Comparison of ENCODE assay signal across 15 mouse cellular contexts in the genomic region with DNA sequence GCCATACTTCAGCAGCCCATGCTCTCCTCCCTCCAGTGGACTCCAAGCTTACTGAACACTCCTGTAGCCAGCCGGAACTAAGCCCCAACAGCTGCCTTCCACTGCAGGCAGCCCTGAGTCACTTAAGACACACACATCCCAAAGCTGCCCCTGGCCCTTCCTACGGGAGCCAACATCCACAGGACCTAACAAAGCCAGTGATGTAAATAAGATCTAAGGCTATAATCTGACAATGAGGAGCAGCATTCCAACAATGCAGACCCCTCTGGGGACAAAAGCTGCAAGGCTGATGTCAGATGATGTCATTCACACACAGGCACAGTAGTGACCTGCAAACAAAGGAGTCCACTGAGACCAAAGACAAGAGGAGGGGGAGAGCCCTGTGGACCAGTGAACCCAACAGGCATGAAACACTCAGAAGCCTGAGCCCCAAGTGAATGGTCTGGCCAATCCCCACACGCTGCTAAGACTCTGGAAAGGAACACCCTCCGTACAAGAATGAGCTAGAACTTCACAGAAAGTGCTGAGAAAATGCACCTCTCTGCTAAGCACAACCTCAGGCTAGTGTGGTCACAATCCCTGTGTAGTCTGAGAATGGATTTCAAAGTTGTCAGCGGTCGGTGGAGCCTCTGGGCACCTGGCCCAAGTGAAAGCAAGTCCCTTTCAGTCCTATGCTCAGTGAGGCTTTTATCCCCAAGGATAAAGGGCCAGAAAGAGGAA. TPM values are rescaled to one million over a fixed set of nuclear protein-coding genes. Genes with fewer than 3 reads are reported as not detected.
A peak's percentile ranks its signal among the peaks of the same experiment; 100 is the strongest.
DNase-seq lines count a peak whose midpoint lies in the region; ATAC-seq lines count a peak whose summit lies in the region.
"Had no signal": no experiment of that assay in that cellular context is flagged by ENCODE, and none has a peak within 500 bp of the region (broad histone marks: within the 10 kb centered on the region; RNA-seq: fewer than 3 reads in every experiment).

No protein-coding gene starts in this region.

- peak; percentile 82 for ATAC-seq in hindbrain, embryonic 11.5 days (ENCODE audit: low FRiP score)
- ATAC-seq in midbrain, embryonic 15.5 days (replicated peaks) = peak; percentile 49
- no peak for ATAC-seq in erythroblast, adult 5-6 weeks (replicated peaks; ENCODE audit: low FRiP score, poor library complexity, severe bottlenecking)
- ATAC-seq in megakaryocyte-erythroid progenitor cell, adult 5-6 weeks (replicated peaks; ENCODE audit: low FRiP score, low TSS enrichment, poor library complexity, severe bottlenecking) = no peak

- H3K4me2 ChIP-seq in hindbrain, embryonic 11.5 days (replicated peaks; ENCODE audit: low read depth, low read length) = no peak overlapping the region
- H3K4me2 ChIP-seq in midbrain, embryonic 15.5 days = no peak overlapping the region

- H3K36me3 ChIP-seq in hindbrain, embryonic 11.5 days (ENCODE audit: control insufficient read depth, insufficient read depth, low read length) = no peaks in the 10 kb centered on the region
- H3K36me3 ChIP-seq in midbrain, embryonic 15.5 days (replicated peaks) = peaks cover 13% of the 10 kb centered on the region; the same call in 1 of the 2 replicates

- H3K27me3 ChIP-seq in hindbrain, embryonic 11.5 days (ENCODE audit: control insufficient read depth, insufficient read depth, low read length) = no peaks in the 10 kb centered on the region
- no peaks in the 10 kb centered on the region for H3K27me3 ChIP-seq in midbrain, embryonic 15.5 days (replicated peaks)

- peak overlapping the region; percentile 42; the same call in 1 of the 2 replicates for H3K9ac ChIP-seq in hindbrain, embryonic 11.5 days (ENCODE audit: low read depth, low read length)
- no peak overlapping the region for H3K9ac ChIP-seq in midbrain, embryonic 15.5 days

- WGBS in hindbrain, embryonic 11.5 days = 48% methylated on average over 6 of the region's 6 CpGs
- WGBS in midbrain, embryonic 15.5 days = 17% methylated on average over 6 of the region's 6 CpGs

- no peak overlapping the region for H3K4me3 ChIP-seq in hindbrain, embryonic 11.5 days (ENCODE audit: low read depth, low read length)
- no peak overlapping the region for H3K4me3 ChIP-seq in midbrain, embryonic 15.5 days

- peaks cover 8% of the 10 kb centered on the region for H3K4me1 ChIP-seq in hindbrain, embryonic 11.5 days (replicated peaks; ENCODE audit: control insufficient read depth, insufficient read depth, low read length)
- peaks cover 12% of the 10 kb centered on the region for H3K4me1 ChIP-seq in midbrain, embryonic 15.5 days

- no peaks in the 10 kb centered on the region for H3K9me3 ChIP-seq in hindbrain, embryonic 11.5 days (ENCODE audit: control insufficient read depth, low read length)
- H3K9me3 ChIP-seq in midbrain, embryonic 15.5 days = no peaks in the 10 kb centered on the region

- H3K27ac ChIP-seq in hindbrain, embryonic 11.5 days (ENCODE audit: low read depth, low read length) = peak overlapping the region; percentile 65
- H3K27ac ChIP-seq in midbrain, embryonic 15.5 days = 0 out of 2 replicates have a peak overlapping the region, but pooled peaks have one; percentile 1
- H3K27ac ChIP-seq: kidney, postnatal 0 days; stomach, postnatal 0 days had no signal

- peak; percentile 81 for DNase-seq in heart, adult 11 months
- DNase-seq in heart, adult 18-20 months = no peak
- DNase-seq in embryo, embryonic 10.5 days (ENCODE audit: low spot score) = peak; percentile 70
- peak; percentile 67 for DNase-seq in hindbrain, embryonic 11.5 days (ENCODE audit: low spot score)
- no peak for DNase-seq in urinary bladder, postnatal 36 days (ENCODE audit: low spot score in 2 of 2)
- DNase-seq: adrenal gland, postnatal 14 days; cerebellum, postnatal 25 days; gastrocnemius, postnatal 36 days had no signal

RNA-seq across cellular contexts. Expression of a gene that starts 9.4 kb away (rescaled TPM):
- 1 to 10 TPM; 3.6 to 5.2 TPM for total RNA-seq in heart, adult 18-20 months (2021)
- 12.3 and 13.5 TPM in 2 replicates for polyA plus RNA-seq in hindbrain, embryonic 11.5 days (2014; fragmentation: Nextera tagmentation; extraction: Ambion mirVana)
- 10.6 and 11.3 TPM in 2 replicates for polyA plus RNA-seq in midbrain, embryonic 15.5 days (2015; fragmentation: Nextera tagmentation; extraction: Ambion mirVana)
- 4.0 and 8.1 TPM in 2 replicates for total RNA-seq in erythroblast, adult 5-6 weeks (2015; ENCODE audit: low replicate concordance)
- 5.8 and 9.8 TPM in 2 replicates for total RNA-seq in erythroblast, adult 5-6 weeks (2017; ENCODE audit: low replicate concordance)
- 12.3 and 27.8 TPM in 2 replicates for total RNA-seq in megakaryocyte-erythroid progenitor cell, adult 5-6 weeks (2014; fragmentation: Nextera tagmentation)
- total RNA-seq in megakaryocyte-erythroid progenitor cell, adult 5-6 weeks (2017) = 5.6 and 8.5 TPM in 2 replicates

RNA-seq across cellular contexts. Expression of a gene that starts 23.4 kb away (rescaled TPM):
- total RNA-seq in heart, adult 18-20 months (2021) = 10 to 100 TPM; 14.1 to 14.5 TPM
- 11.0 and 12.3 TPM in 2 replicates for polyA plus RNA-seq in hindbrain, embryonic 11.5 days (2014; fragmentation: Nextera tagmentation; extraction: Ambion mirVana)
- polyA plus RNA-seq in midbrain, embryonic 15.5 days (2015; fragmentation: Nextera tagmentation; extraction: Ambion mirVana) = 15.5 and 16.1 TPM in 2 replicates
- 35.7 and 37.4 TPM in 2 replicates for total RNA-seq in erythroblast, adult 5-6 weeks (2015; ENCODE audit: low replicate concordance)
- 53.2 and 72.1 TPM in 2 replicates for total RNA-seq in erythroblast, adult 5-6 weeks (2017; ENCODE audit: low replicate concordance)
- 19.9 and 24.4 TPM in 2 replicates for total RNA-seq in megakaryocyte-erythroid progenitor cell, adult 5-6 weeks (2014; fragmentation: Nextera tagmentation)
- total RNA-seq in megakaryocyte-erythroid progenitor cell, adult 5-6 weeks (2017) = 24.4 and 37.8 TPM in 2 replicates

RNA-seq across cellular contexts. Expression of a gene that starts 24.3 kb away (rescaled TPM):
- total RNA-seq in heart, adult 18-20 months (2021) = 10 to 100 TPM; 26.5 to 32.4 TPM
- 0.95 and 1.1 TPM in 2 replicates for polyA plus RNA-seq in hindbrain, embryonic 11.5 days (2014; fragmentation: Nextera tagmentation; extraction: Ambion mirVana)
- 1.5 and 1.9 TPM in 2 replicates for polyA plus RNA-seq in midbrain, embryonic 15.5 days (2015; fragmentation: Nextera tagmentation; extraction: Ambion mirVana)
- total RNA-seq in erythroblast, adult 5-6 weeks (2015; ENCODE audit: low replicate concordance) = 45.5 and 64.6 TPM in 2 replicates
- total RNA-seq in erythroblast, adult 5-6 weeks (2017; ENCODE audit: low replicate concordance) = 56.7 and 80.9 TPM in 2 replicates
- 1.8 and 1.9 TPM in 2 replicates for total RNA-seq in megakaryocyte-erythroid progenitor cell, adult 5-6 weeks (2014; fragmentation: Nextera tagmentation)
- 2.2 and 3.7 TPM in 2 replicates for total RNA-seq in megakaryocyte-erythroid progenitor cell, adult 5-6 weeks (2017)

RNA-seq across cellular contexts. Expression of a gene that starts 32.7 kb away (rescaled TPM):
- total RNA-seq in heart, adult 18-20 months (2021) = not detected
- not detected in 2 replicates for polyA plus RNA-seq in hindbrain, embryonic 11.5 days (2014; fragmentation: Nextera tagmentation; extraction: Ambion mirVana)
- not detected in 2 replicates for polyA plus RNA-seq in midbrain, embryonic 15.5 days (2015; fragmentation: Nextera tagmentation; extraction: Ambion mirVana)
- not detected in 2 replicates for total RNA-seq in erythroblast, adult 5-6 weeks (2015; ENCODE audit: low replicate concordance)
- total RNA-seq in erythroblast, adult 5-6 weeks (2017; ENCODE audit: low replicate concordance) = not detected in 2 replicates
- not detected in 2 replicates for total RNA-seq in megakaryocyte-erythroid progenitor cell, adult 5-6 weeks (2014; fragmentation: Nextera tagmentation)
- not detected in 2 replicates for total RNA-seq in megakaryocyte-erythroid progenitor cell, adult 5-6 weeks (2017)
- total RNA-seq: adrenal gland, postnatal 14 days; gastrocnemius, postnatal 36 days; liver, adult 2 months; megakaryocyte progenitor cell, adult 5-6 weeks had no signal
- polyA plus RNA-seq: kidney, postnatal 0 days; liver, adult 2 months had no signal

Comparison
In these comparisons a context has a peak if more than half of its experiments do, and no peak if none do; other contexts are left out.
1. DNase-seq: peak in heart, adult 11 months (single experiment), embryo, embryonic 10.5 days (single experiment) and hindbrain, embryonic 11.5 days (single experiment); none in heart, adult 18-20 months (0 of 2) and urinary bladder, postnatal 36 days (0 of 2).
2. ATAC-seq: peak in hindbrain, embryonic 11.5 days (single experiment) and midbrain, embryonic 15.5 days (single experiment); none in erythroblast, adult 5-6 weeks (single experiment) and megakaryocyte-erythroid progenitor cell, adult 5-6 weeks (single experiment).
3. RNA of a gene that starts 24.3 kb away (total RNA-seq): 45.5 to 80.9 TPM in erythroblast, adult 5-6 weeks and 26.5 to 32.4 TPM in heart, adult 18-20 months; 1.8 to 3.7 TPM in megakaryocyte-erythroid progenitor cell, adult 5-6 weeks; every median in the first group is over 4 times any median in the second.